Mouse (Mus musculus) cerebellum, adult 9-10 months (tissue): ENCODE data around the gene Ano7.
A peak's percentile ranks its signal among the peaks of the same experiment; 100 is the strongest.

ENCODE experiments used
- DNase-seq: peaks from one replicate; pipeline ENCODE4 v3.0.0; 2022

Ano7 gene

DNA sequence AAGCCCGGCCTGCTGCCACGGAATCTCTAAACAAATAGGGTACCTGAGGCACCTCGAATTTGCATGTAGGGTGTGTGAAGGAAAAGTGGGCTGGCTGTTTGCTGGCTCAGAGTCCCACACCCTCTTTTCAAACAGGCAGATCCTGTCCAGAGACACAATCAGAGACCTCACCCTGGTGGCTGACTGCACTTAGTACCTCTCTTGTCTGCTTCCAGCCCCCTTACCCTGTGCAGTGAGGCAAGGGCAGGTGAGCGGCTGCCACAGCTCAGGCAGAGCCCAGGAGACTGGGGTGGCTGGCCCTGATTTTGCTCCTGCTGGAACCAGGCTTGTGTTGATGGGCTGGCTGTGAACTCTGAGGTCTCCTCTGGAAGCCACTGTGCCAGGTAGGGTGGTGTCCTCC, at the start of gene Ano7:
Gene Ano7 (plus strand): TSS at position 266 of the 400 bp plus-strand sequence.
- no peak for DNase-seq

GRCm38 (mm10) chr1:93323973-93324372, 49.8 kb upstream of the Ano7 start:
- DNase-seq = no peak

DNA sequence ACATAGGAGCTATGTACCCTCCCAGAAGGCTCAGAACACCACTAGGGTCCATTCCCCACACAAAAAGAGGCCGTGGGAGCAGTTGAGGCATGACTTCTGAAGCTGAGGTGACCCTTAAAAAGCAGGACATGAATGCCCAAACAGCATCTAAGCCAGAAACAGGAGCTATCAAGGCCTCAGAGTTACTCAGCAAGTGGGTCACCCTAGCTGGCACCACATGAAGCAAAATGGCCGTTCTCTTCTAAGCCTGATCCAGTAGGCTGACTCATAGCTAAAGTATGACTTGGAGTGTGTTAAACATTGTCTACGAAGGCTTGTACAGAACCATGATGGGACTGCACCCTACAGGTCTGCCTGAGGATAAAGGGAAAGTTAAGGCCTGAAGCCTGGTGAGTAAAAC, 47.3 kb upstream of the Ano7 start:
- DNase-seq = no peak

- DNase-seq = no peak
Measured at GRCm38 (mm10) chr1:93334621-93335020, 39.1 kb upstream of the Ano7 start.

- DNase-seq = peak; percentile 95
Measured at GRCm38 (mm10) chr1:93342648-93343503, 30.9 kb upstream of the Ano7 start, which contains the start of the genes Ppp1r7 and Pask. Gene Ppp1r7, plus strand, starts transcription at chr1:93342854. Gene Pask, minus strand, starts transcription at chr1:93343482.

DNA sequence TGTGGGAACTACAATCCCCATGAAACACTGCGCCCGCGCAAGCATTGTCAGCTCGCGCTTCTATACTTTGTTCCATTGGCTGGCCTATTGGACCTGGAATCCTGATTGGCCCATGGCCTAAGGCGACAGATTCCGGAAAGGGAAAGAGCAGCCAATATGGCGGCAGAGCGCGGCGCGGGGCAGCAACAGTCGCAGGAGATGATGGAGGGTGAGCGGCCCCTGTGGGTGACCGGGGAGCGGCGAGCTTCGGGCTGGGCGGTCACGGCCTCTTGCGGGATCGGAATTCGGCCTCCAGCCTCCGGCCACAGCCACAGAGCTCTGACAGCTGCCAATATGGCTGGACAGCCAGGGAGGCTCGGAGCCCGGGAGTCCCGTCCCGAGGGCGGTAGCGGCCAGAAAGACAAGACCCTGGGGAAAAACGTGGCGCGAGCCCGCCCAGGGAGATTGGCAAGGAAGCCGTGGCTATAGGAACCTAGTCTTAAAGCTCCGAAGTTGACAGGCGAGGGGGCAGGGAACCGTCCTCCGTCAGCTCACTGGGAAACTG, 30.2 kb upstream of the Ano7 start:
- peak; percentile 95 for DNase-seq

DNA sequence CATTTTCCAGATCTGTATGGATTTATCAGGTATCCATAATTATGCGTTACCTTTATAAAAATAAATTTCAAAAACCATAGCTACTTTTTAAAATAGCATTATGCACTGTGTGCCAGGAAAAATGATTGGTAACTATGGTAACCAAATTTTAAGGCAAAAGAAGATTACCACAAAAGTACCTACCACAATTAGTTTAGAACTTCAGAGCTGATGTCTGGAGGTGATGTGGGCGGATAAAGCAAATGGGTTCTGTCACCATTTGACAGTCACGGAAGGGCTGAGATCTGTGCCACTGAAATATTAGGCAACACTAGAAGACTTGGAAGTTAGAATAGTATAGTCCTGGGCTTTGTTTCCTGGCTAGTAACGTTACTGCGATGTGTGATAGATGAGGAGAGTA, 26.6 kb upstream of the Ano7 start:
- DNase-seq = no peak

- DNase-seq = no peak
Measured at GRCm38 (mm10) chr1:93349701-93350100, 24.0 kb upstream of the Ano7 start.

DNA sequence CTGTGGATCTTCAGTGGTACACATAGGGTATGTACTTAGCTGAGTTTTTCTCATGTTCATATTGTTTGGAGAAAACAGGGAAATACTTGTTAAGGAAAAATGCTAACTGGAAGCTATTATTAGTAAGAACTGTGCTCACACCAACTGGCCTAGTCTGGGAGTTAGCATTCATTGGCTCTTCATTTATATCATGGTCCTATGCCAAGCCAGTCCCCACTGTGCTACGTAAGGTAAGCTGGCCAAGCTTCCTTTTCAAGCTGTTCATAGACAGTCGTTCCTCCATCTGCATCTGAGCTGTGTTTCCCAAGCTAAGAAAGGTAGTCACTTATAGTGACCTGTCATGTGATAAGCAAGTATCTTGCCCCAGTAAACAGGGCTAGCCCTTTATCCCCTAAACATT, 21.0 kb upstream of the Ano7 start:
- peak; percentile 84 for DNase-seq

- DNase-seq = no peak
Measured at GRCm38 (mm10) chr1:93362661-93363060, 11.1 kb upstream of the Ano7 start.

DNA sequence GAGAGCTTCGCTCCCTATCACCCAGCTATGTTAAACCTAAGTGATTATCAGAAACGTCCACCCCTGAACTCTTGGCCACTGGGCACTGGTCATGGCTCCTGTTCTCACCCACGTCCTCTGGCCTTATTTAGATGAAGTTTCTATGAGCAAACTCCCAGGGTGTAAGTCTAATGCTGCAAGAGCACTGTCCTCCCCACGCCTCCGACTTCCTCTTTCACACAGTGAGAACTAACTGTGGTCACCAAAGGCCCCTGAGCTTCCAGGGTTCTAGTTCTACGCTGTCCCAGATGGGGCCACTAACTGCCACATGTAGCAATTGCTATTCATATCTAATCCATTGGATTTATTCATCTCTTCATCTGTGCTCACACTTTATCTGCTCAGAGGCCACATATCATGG, 8.1 kb upstream of the Ano7 start:
- no peak for DNase-seq

GRCm38 (mm10) chr1:93377307-93377706, 3.6 kb downstream of the Ano7 start:
- no peak for DNase-seq

- DNase-seq = no peak
Measured at GRCm38 (mm10) chr1:93379117-93379516, 5.4 kb downstream of the Ano7 start.

DNA sequence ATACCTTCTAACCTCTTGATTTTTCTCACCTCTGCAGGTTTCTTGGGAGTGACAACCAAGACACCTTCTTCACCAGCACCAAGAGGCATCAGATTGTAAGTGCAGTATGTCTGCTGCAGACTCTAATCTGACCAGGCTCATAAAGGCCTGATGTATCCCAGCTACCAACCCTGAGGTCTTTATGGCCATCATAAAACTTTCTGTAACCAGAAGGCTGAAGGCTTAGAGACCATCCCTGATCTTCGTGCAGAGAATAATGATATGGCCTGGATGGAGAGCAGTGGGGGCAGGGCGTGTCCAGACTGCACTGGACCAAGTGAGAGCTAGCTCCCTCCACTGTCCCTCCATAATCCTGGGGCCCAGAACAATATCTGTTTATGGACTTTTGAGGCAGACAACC, 13.5 kb downstream of the Ano7 start:
- no peak for DNase-seq

- no peak for DNase-seq
Measured at GRCm38 (mm10) chr1:93388906-93389305, 15.2 kb downstream of the Ano7 start.

GRCm38 (mm10) chr1:93401191-93402052, 27.7 kb downstream of the Ano7 start:
- no peak for DNase-seq

GRCm38 (mm10) chr1:93403403-93403802, 29.7 kb downstream of the Ano7 start:
- DNase-seq = no peak

GRCm38 (mm10) chr1:93432087-93432486, 58.4 kb downstream of the Ano7 start:
- no peak for DNase-seq

DNA sequence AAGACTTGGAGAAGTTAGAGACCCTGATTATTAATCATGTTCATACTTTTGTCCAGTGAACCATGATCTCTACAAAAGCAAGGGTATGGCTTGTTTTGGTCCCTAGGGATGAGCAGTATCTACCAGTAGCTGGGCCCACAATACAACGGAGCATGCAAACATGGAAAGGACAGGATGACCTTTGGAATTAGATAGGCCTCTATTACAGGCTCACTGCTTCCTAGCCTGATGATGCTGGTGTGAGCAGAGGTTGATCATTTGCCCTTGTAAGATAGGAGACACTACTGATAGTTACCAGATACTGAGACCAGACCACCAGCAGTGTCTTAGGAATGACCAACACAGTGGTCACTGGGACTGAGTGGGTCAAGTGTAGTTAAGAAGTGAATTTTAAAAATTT, 65.6 kb downstream of the Ano7 start:
- DNase-seq = no peak

DNA sequence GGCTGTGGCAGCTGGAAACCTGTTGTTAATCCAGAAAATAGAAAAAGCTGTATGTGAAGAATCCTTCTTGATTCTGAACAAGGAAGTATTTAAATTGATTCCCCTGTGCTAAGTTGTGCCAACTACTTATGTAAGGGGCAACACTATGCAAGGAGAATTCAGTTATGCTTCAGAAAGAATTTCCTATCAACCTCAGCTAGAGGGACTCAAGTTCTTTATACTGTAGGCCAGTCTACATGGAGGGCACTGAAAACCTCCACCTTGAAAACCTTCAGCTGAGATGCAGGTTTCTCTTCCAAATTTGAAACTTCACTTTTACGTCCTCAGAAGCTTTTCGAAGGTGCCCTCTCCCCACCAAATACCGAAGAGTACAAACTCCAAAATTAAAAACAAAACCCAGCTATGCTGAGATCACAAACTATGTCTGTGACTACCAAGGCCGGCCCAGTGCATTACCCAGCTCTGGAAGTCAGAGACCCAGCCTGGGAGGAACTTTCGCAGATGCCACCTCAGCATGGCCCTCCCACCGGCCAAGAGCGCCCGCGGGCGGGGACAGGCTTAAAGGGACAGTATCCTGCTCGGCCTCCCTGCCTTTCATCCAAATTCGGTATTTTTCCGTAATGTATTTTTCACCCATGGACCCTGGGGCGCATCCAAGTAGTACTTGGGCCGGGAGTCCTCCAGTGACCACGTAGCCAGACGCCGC, 70.8 kb downstream of the Ano7 start:
- DNase-seq = peak; percentile 72

GRCm38 (mm10) chr1:93445111-93445821, 71.5 kb downstream of the Ano7 start:
- DNase-seq = peak; percentile 51

DNA sequence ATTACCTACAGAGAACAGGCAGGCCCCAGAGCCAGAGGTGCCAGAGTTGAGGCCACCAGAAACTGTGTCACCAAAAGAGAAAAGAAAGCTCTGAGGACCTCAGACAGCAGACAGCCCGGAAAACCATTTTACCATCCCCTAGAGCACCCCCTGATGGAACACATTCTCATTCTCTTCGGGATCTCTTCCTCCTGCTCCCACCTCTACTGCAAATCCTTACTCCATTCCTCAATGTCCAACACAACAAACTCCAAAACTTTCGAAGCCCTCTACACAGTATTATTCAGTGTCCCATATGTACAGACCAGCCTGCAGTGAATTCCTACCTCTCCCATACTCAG, 72.1 kb downstream of the Ano7 start:
- DNase-seq = no peak
